Mouse (Mus musculus): ENCODE data around the gene Ace3. TPM values are rescaled to one million over a fixed set of nuclear protein-coding genes. Genes with fewer than 3 reads are reported as not detected.

Ace3 gene
- polyA plus RNA-seq, 1 experiment from 2014 or later, result not detected

DNA sequence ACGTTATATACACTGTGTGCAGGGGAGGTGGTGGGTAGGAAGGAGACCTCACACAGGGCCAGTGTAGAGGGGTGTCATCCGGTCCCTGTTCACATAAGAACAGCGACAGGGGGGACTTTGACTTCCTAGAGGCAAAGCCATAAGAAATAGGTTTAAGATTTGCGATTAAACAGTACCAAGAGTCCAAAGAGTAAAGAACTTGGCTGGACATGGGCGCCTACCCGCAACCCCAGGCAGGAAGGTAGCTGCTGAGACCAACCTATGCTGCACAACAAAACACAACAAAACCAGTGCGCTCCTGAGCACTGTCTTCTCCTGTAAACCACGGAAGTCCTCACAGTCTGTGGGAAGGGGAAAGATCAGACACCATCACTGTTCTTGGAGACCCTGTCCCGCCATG is 42.4 kb upstream of the Ace3 start:
- no peaks in the 10 kb centered on the region for H3K27me3 ChIP-seq (replicated peaks; ENCODE audit: control insufficient read depth, insufficient read depth, low read length)
- TF ChIP-seq CTCF (IDR thresholded peaks at IDR 0.05; ENCODE audit: low read depth), result no peak
- H3K36me3 ChIP-seq (ENCODE audit: control insufficient read depth, insufficient read depth), result no peaks in the 10 kb centered on the region
- no peaks in the 10 kb centered on the region for H3K9me3 ChIP-seq (ENCODE audit: control insufficient read depth)
- no peak overlapping the region for H3K9ac ChIP-seq (ENCODE audit: low read depth, low read length)
- no peak for ATAC-seq
- H3K4me2 ChIP-seq (replicated peaks; ENCODE audit: low read depth), result no peak overlapping the region
- H3K4me1 ChIP-seq (replicated peaks; ENCODE audit: control insufficient read depth, insufficient read depth, low read length), result no peaks in the 10 kb centered on the region; the same call in none of the 2 replicates
- peak overlapping the region; percentile 16; the same call in 1 of the 2 replicates for H3K27ac ChIP-seq (ENCODE audit: low read depth, low read length)
- no peak overlapping the region for H3K4me3 ChIP-seq (ENCODE audit: low read depth, low read length)
- WGBS, result 77% methylated on average over 9 of the region's 9 CpGs

DNA sequence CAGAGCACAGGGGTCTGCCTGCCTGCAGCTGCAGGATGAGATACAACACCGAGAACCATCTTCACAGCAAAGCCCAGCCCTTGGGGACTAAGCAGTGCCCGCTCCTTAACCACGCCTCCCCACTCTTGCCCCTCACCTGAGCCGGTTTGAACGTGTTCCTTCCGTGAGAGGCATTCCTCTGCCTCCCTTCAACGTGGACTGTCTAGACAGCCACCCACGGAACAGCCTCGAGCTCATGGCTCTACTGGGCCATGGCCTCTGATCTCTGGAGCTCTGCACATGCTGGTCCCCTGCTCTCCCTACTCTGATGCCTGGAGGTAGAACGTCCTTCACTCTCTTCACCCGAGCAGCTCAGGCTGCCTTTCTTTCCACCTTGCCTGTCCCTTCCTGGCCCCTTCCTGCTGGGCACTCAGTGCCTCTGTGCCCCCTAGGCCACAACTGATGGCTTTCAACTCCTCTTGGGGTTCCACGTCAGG is 41.5 kb upstream of the Ace3 start, which contains the start of gene Cyb561:
Gene Cyb561, minus strand, starts transcription at position 426 of the 476 bp plus-strand sequence.
- H3K27ac ChIP-seq (ENCODE audit: low read depth, low read length), result no peak within 1 kb of the TSS; the same call in 1 of the 2 replicates
- 79% methylated on average over 12 of the region's 12 CpGs for WGBS
- no peaks in the 10 kb centered on the region; the same call in none of the 2 replicates for H3K4me1 ChIP-seq (replicated peaks; ENCODE audit: control insufficient read depth, insufficient read depth, low read length)
- H3K9me3 ChIP-seq (ENCODE audit: control insufficient read depth), result no peaks in the 10 kb centered on the region
- no peak within 1 kb of the TSS for H3K4me3 ChIP-seq (ENCODE audit: low read depth, low read length)
- H3K9ac ChIP-seq (ENCODE audit: low read depth, low read length), result no peak within 1 kb of the TSS
- no peak for ATAC-seq
- H3K27me3 ChIP-seq (replicated peaks; ENCODE audit: control insufficient read depth, insufficient read depth, low read length), result no peaks in the 10 kb centered on the region
- no peak for TF ChIP-seq CTCF (IDR thresholded peaks at IDR 0.05; ENCODE audit: low read depth)
- no peaks in the 10 kb centered on the region for H3K36me3 ChIP-seq (ENCODE audit: control insufficient read depth, insufficient read depth)
- H3K4me2 ChIP-seq (replicated peaks; ENCODE audit: low read depth), result no peak within 1 kb of the TSS

DNA sequence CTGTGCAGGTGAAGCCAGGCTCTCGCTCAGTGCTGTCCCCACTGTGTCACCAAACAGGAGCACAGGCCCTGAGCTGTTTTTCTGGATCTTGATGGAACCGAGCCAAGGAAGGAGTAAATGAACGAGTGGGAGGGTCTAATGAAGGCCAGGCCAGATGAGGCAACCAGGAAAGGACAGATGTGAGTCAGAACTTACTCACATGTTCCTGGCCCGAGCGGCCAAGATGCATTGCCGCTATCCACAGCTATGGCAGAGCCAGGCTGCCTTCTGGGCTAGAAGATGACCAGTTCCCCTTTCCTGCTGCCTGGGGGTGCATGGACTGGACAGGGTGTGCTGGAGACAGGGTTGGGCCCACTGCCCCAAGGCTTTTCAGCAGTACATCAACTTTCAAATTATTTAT is 41.1 kb upstream of the Ace3 start:
- Histone ChIP-seq H3K27ac (ENCODE audit: low read depth, low read length) (no peak overlapping the region), H3K9me3 (ENCODE audit: control insufficient read depth) (no peaks in the 10 kb centered on the region), H3K27me3 (replicated peaks; ENCODE audit: control insufficient read depth, insufficient read depth, low read length) (no peaks in the 10 kb centered on the region), H3K4me3 (ENCODE audit: low read depth, low read length) (no peak overlapping the region), H3K9ac (ENCODE audit: low read depth, low read length) (no peak overlapping the region), H3K36me3 (ENCODE audit: control insufficient read depth, insufficient read depth) (no peaks in the 10 kb centered on the region), H3K4me2 (replicated peaks; ENCODE audit: low read depth) (no peak overlapping the region), H3K4me1 (replicated peaks; ENCODE audit: control insufficient read depth, insufficient read depth, low read length) (no peaks in the 10 kb centered on the region; the same call in none of the 2 replicates)
- 42% methylated on average over 6 of the region's 6 CpGs for WGBS
- 0 out of 2 replicates have a peak, but pooled peaks have one; percentile 30 for ATAC-seq
- TF ChIP-seq CTCF (IDR thresholded peaks at IDR 0.05; ENCODE audit: low read depth), result no peak

DNA sequence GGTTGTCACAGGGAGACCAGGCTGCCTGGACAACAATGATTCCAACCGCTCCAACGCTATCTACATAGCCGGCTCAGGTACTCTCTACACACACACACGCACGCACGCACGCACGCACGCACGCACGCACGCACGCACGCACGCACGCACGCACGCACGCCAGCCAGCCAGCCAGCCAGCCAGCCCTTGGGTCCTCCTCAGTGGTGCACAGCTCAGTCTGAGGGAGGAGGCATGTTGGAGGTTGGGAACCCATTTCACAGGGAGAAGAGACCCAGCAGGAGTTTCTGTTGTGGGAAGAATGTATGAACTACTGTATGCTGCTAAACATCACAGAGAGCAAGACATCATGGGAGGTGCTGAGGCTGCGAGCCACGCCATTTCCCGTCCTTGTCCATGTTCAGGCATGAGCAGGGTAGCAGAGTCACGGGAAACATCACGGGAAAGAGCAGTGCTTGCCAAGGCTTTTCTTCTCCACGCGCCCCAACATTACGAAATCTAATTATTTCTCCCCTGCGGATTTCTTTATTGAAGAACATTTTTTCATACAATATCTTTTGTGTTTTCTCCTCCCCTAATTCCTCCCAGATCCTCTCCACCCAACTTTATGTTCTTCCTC is 38.6 kb upstream of the Ace3 start:
- Histone ChIP-seq H3K27me3 (replicated peaks; ENCODE audit: control insufficient read depth, insufficient read depth, low read length) (no peaks in the 10 kb centered on the region), H3K4me2 (replicated peaks; ENCODE audit: low read depth) (no peak overlapping the region), H3K4me1 (replicated peaks; ENCODE audit: control insufficient read depth, insufficient read depth, low read length) (no peaks in the 10 kb centered on the region; the same call in none of the 2 replicates), H3K9ac (ENCODE audit: low read depth, low read length) (no peak overlapping the region), H3K36me3 (ENCODE audit: control insufficient read depth, insufficient read depth) (no peaks in the 10 kb centered on the region), H3K4me3 (ENCODE audit: low read depth, low read length) (no peak overlapping the region), H3K27ac (ENCODE audit: low read depth, low read length) (no peak overlapping the region), H3K9me3 (ENCODE audit: control insufficient read depth) (no peaks in the 10 kb centered on the region)
- no peak for ATAC-seq
- no peak for TF ChIP-seq CTCF (IDR thresholded peaks at IDR 0.05; ENCODE audit: low read depth)
- 85% methylated on average over 28 of the region's 28 CpGs for WGBS

DNA sequence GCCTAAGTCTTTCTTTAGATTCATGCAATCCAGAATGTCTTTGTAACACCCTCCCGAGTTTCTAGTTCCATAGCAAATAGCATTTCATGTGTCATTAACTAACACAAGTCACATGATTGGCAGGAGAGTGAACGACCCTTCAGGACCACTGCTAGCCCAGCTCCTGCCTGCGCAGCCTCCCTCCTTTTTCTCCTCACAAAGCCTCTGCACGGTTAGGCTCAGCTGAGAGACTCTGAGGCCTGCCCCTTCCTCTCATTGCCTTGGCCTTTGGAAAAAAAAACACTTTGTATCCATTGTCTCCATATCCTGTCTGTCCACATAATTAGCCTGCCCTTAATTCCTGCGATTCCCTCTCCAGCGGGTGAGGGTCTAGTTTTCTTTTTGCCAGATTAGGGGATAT is 37.0 kb upstream of the Ace3 start:
- Histone ChIP-seq H3K9ac (ENCODE audit: low read depth, low read length) (no peak overlapping the region), H3K27ac (ENCODE audit: low read depth, low read length) (no peak overlapping the region), H3K36me3 (ENCODE audit: control insufficient read depth, insufficient read depth) (no peaks in the 10 kb centered on the region), H3K9me3 (ENCODE audit: control insufficient read depth) (no peaks in the 10 kb centered on the region), H3K27me3 (replicated peaks; ENCODE audit: control insufficient read depth, insufficient read depth, low read length) (no peaks in the 10 kb centered on the region), H3K4me3 (ENCODE audit: low read depth, low read length) (no peak overlapping the region), H3K4me1 (replicated peaks; ENCODE audit: control insufficient read depth, insufficient read depth, low read length) (no peaks in the 10 kb centered on the region; the same call in none of the 2 replicates), H3K4me2 (replicated peaks; ENCODE audit: low read depth) (no peak overlapping the region)
- ATAC-seq, result no peak
- 62% methylated on average over 6 of the region's 6 CpGs for WGBS
- no peak for TF ChIP-seq CTCF (IDR thresholded peaks at IDR 0.05; ENCODE audit: low read depth)

DNA sequence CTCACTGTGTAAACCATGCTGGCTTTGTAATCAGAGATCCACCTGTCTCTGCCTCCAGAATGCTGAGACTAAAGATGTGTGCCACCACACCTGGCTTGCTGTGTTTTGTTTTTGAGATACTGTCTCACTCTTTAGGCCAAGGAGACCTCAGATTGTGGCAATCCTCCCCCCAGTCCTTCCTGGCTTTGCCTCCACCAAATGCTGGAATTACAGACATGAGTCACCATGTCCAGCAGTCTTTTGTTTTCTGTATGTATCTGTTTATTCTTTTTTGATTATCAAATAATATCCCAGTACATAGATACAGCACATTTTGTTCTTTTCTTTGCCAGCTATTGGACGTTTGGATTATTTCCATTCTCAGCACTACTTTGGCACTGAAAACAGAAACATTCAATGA is 35.9 kb upstream of the Ace3 start:
- ATAC-seq, result no peak
- H3K27me3 ChIP-seq (replicated peaks; ENCODE audit: control insufficient read depth, insufficient read depth, low read length), result no peaks in the 10 kb centered on the region
- no peak overlapping the region for H3K27ac ChIP-seq (ENCODE audit: low read depth, low read length)
- no peak overlapping the region for H3K9ac ChIP-seq (ENCODE audit: low read depth, low read length)
- H3K9me3 ChIP-seq (ENCODE audit: control insufficient read depth), result no peaks in the 10 kb centered on the region
- H3K4me3 ChIP-seq (ENCODE audit: low read depth, low read length), result no peak overlapping the region
- no peaks in the 10 kb centered on the region for H3K36me3 ChIP-seq (ENCODE audit: control insufficient read depth, insufficient read depth)
- no peak for TF ChIP-seq CTCF (IDR thresholded peaks at IDR 0.05; ENCODE audit: low read depth)
- no peaks in the 10 kb centered on the region for H3K4me1 ChIP-seq (replicated peaks; ENCODE audit: control insufficient read depth, insufficient read depth, low read length)
- WGBS, result 34% methylated on average over 1 of the region's 1 CpGs
- H3K4me2 ChIP-seq (replicated peaks; ENCODE audit: low read depth), result no peak overlapping the region
